Mouse (Mus musculus) lung, adult 2 months (tissue): ENCODE measurements around the gene Hsd17b13.

ENCODE experiments used
- CTCF ChIP-seq: fragments of 200-500 bp; IDR thresholded peaks from 2 replicates; pipeline ENCODE4 v1.5.1; 2011; ENCODE audit warnings: mild to moderate bottlenecking, low read length, control low read depth; ENCODE audit not compliant: insufficient read depth
- POLR2A ChIP-seq: fragments of 200-500 bp; IDR thresholded peaks from 2 replicates; pipeline ENCODE4 v1.6.1; 2011; ENCODE audit warnings: low read depth, mild to moderate bottlenecking, control low read depth, low read length, borderline replicate concordance; ENCODE audit errors: extremely low read depth

- TF ChIP-seq POLR2A (no peak), CTCF (no peak)
Measured at GRCm38 (mm10) chr5:103919497-103919896, 57.7 kb downstream of the Hsd17b13 start.
